Mouse (Mus musculus): ENCODE measurements around the gene Apol6. TPM values are rescaled to one million over a fixed set of nuclear protein-coding genes. Genes with fewer than 3 reads are reported as not detected.

Apol6 gene
- polyA plus RNA-seq, 1 experiment, result 0.06 TPM

DNA sequence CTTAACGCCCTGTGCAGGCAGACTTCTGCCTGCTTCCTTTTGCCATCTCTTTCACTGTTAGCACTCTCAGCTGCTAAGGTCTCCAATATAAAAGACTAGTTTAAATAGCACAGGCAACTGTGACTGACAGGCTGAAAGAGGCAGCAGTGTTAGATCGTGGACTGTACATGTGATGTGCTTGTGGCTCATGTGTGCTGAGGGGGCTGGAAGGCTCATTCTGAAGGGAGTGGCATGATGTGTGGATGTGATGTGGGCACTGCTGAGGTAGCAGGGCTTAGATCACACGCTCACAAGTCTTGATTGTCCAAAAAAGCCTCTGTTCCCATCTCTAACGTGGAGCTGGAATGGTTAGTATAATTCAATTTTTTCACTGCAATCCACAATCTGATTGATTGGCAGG is 46.9 kb downstream of the Apol6 start:
- Histone ChIP-seq H3K79me2 (ENCODE audit: control insufficient read depth, insufficient read depth) (peaks cover 25% of the 10 kb centered on the region), H3K4me3 (ENCODE audit: insufficient read depth, poor library complexity, severe bottlenecking) (no peak overlapping the region), H3K27me3 (ENCODE audit: control insufficient read depth, insufficient read depth, insufficient read length) (no peaks in the 10 kb centered on the region), H3ac (ENCODE audit: control insufficient read depth, insufficient read length, low read depth) (no peak overlapping the region), H3K79me3 (ENCODE audit: low read depth) (no peaks in the 10 kb centered on the region), H3K36me3 (ENCODE audit: control insufficient read depth, insufficient read depth) (peaks cover 93% of the 10 kb centered on the region)
- no peak for TF ChIP-seq USF1 (IDR thresholded peaks at IDR 0.05; ENCODE audit: low read depth)
- no peak for TF ChIP-seq CEBPB (IDR thresholded peaks at IDR 0.05; ENCODE audit: low read depth)
- TF ChIP-seq CTCF (IDR thresholded peaks at IDR 0.05; ENCODE audit: control insufficient read depth, insufficient read depth, insufficient read length), result no peak
- no peak for TF ChIP-seq MYOD1 (IDR thresholded peaks at IDR 0.05; ENCODE audit: control insufficient read depth, insufficient read length, low read depth)
- no peak for TF ChIP-seq FOSL1 (IDR thresholded peaks at IDR 0.05; ENCODE audit: insufficient read depth, low read length, poor library complexity, severe bottlenecking)

DNA sequence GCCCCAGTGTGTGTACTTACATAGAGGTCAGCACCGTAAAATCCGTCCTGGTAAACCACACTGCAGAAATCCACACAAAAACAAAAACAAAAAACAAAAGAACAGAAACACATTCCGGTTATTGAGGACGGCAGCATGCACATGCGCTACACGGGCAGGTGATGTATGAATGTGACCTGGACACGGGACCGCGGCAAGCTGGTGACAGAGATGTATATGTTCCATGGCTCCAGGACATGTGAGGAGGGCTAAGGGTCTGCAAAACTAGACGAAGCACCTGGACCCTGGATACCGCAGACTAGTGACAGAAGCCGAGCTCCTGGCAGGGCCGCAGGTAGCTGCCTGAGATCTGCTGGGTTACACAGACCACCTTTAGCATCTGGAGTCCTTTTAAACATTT is 49.9 kb downstream of the Apol6 start:
- H3K79me3 ChIP-seq (ENCODE audit: low read depth), result no peaks in the 10 kb centered on the region
- H3K27me3 ChIP-seq (ENCODE audit: control insufficient read depth, insufficient read depth, insufficient read length), result no peaks in the 10 kb centered on the region
- H3K4me3 ChIP-seq (ENCODE audit: insufficient read depth, poor library complexity, severe bottlenecking), result no peak overlapping the region
- TF ChIP-seq CEBPB (IDR thresholded peaks at IDR 0.05; ENCODE audit: low read depth) (no peak), MYOD1 (IDR thresholded peaks at IDR 0.05; ENCODE audit: control insufficient read depth, insufficient read length, low read depth) (no peak), FOSL1 (IDR thresholded peaks at IDR 0.05; ENCODE audit: insufficient read depth, low read length, poor library complexity, severe bottlenecking) (no peak), MAX (IDR thresholded peaks at IDR 0.05) (no peak), MYOG (IDR thresholded peaks at IDR 0.05; ENCODE audit: control insufficient read depth, extremely low read depth, insufficient read length) (no peak), USF1 (IDR thresholded peaks at IDR 0.05; ENCODE audit: low read depth) (no peak), CTCF (IDR thresholded peaks at IDR 0.05; ENCODE audit: control insufficient read depth, insufficient read depth, insufficient read length) (no peak)
- peaks cover 8% of the 10 kb centered on the region for H3K79me2 ChIP-seq (ENCODE audit: control insufficient read depth, insufficient read depth)
- peaks cover 98% of the 10 kb centered on the region for H3K36me3 ChIP-seq (ENCODE audit: control insufficient read depth, insufficient read depth)
- no peak overlapping the region for H3ac ChIP-seq (ENCODE audit: control insufficient read depth, insufficient read length, low read depth)

DNA sequence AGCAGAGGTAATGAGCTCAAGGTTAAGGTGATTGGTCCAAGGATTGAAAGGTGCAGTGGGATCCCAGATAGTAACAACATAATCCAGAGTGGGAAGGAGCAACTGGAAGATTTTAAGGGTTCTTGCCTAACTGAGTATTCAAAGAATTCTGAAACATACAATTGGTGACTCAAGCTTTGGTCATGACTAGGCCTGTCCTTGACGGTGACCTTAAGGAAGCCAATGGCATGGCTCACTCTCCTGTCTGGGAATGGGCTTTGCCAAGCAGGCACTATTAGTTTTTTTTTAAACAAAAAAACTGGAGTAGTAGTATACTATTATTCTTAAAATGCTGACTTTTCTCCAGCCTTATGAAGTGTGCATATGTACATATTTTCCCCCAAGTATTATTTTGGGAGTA is 50.7 kb downstream of the Apol6 start:
- Histone ChIP-seq H3ac (ENCODE audit: control insufficient read depth, insufficient read length, low read depth) (no peak overlapping the region), H3K79me3 (ENCODE audit: low read depth) (no peaks in the 10 kb centered on the region), H3K27me3 (ENCODE audit: control insufficient read depth, insufficient read depth, insufficient read length) (no peaks in the 10 kb centered on the region), H3K36me3 (ENCODE audit: control insufficient read depth, insufficient read depth) (peaks cover 99% of the 10 kb centered on the region), H3K79me2 (ENCODE audit: control insufficient read depth, insufficient read depth) (peaks cover 8% of the 10 kb centered on the region), H3K4me3 (ENCODE audit: insufficient read depth, poor library complexity, severe bottlenecking) (no peak overlapping the region)
- no peak for TF ChIP-seq FOSL1 (IDR thresholded peaks at IDR 0.05; ENCODE audit: insufficient read depth, low read length, poor library complexity, severe bottlenecking)
- peak; percentile 33 for TF ChIP-seq CEBPB (IDR thresholded peaks at IDR 0.05; ENCODE audit: low read depth)

DNA sequence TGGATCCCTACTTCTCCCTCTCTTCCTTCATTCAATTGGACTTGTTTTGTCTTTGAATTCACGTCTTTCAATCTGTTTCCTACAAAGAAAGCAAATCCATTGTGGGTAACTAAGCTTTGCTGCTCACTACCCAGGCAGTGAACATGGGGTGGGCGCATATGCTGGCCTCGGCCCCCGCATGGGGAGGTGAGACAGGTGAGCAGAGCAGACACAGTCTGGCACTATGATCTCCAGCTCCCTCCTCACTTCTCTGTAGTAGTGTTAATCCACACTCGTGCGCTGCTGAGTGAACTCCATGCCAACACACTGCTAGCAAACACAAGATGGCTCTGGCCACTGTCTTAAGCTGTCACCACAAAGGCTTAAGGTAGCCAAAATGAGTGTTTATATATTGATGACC is 52.8 kb downstream of the Apol6 start:
- no peak overlapping the region for H3ac ChIP-seq (ENCODE audit: control insufficient read depth, insufficient read length, low read depth)
- TF ChIP-seq MYOG (IDR thresholded peaks at IDR 0.05; ENCODE audit: control insufficient read depth, extremely low read depth, insufficient read length) (no peak), MAX (IDR thresholded peaks at IDR 0.05) (no peak), USF1 (IDR thresholded peaks at IDR 0.05; ENCODE audit: low read depth) (no peak), CEBPB (IDR thresholded peaks at IDR 0.05; ENCODE audit: low read depth) (no peak), MYOD1 (IDR thresholded peaks at IDR 0.05; ENCODE audit: control insufficient read depth, insufficient read length, low read depth) (no peak), FOSL1 (IDR thresholded peaks at IDR 0.05; ENCODE audit: insufficient read depth, low read length, poor library complexity, severe bottlenecking) (no peak), CTCF (IDR thresholded peaks at IDR 0.05; ENCODE audit: control insufficient read depth, insufficient read depth, insufficient read length) (no peak)
- H3K36me3 ChIP-seq (ENCODE audit: control insufficient read depth, insufficient read depth), result peaks cover 99% of the 10 kb centered on the region
- peaks cover 15% of the 10 kb centered on the region for H3K79me2 ChIP-seq (ENCODE audit: control insufficient read depth, insufficient read depth)
- no peak overlapping the region for H3K4me3 ChIP-seq (ENCODE audit: insufficient read depth, poor library complexity, severe bottlenecking)
- H3K27me3 ChIP-seq (ENCODE audit: control insufficient read depth, insufficient read depth, insufficient read length), result no peaks in the 10 kb centered on the region
- no peaks in the 10 kb centered on the region for H3K79me3 ChIP-seq (ENCODE audit: low read depth)

DNA sequence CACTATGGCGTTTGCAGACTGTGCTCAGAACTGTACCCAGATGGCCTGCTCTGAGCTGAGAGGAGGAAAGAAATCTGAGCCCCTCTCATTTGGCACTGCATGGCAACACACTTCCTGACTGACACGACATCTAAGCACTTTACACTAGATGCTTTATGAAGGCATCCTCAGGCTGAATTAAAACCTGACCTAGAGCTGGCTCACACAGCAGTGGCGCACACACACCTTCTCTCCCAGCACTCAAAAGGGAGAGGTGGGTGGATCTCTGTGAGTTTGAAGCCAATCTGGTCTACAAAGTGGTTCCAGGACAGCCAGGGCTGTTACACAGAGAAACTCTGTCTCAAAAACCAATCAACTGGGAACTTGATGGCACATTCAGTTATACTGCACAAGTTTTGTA is 55.2 kb downstream of the Apol6 start:
- Histone ChIP-seq H3K27me3 (ENCODE audit: control insufficient read depth, insufficient read depth, insufficient read length) (no peaks in the 10 kb centered on the region), H3ac (ENCODE audit: control insufficient read depth, insufficient read length, low read depth) (no peak overlapping the region), H3K36me3 (ENCODE audit: control insufficient read depth, insufficient read depth) (peaks cover 98% of the 10 kb centered on the region), H3K4me3 (ENCODE audit: insufficient read depth, poor library complexity, severe bottlenecking) (no peak overlapping the region), H3K79me3 (ENCODE audit: low read depth) (peaks cover under 1% of the 10 kb centered on the region), H3K79me2 (ENCODE audit: control insufficient read depth, insufficient read depth) (peaks cover 17% of the 10 kb centered on the region)
- no peak for TF ChIP-seq CTCF (IDR thresholded peaks at IDR 0.05; ENCODE audit: control insufficient read depth, insufficient read depth, insufficient read length)
- TF ChIP-seq USF1 (IDR thresholded peaks at IDR 0.05; ENCODE audit: low read depth), result no peak
- TF ChIP-seq FOSL1 (IDR thresholded peaks at IDR 0.05; ENCODE audit: insufficient read depth, low read length, poor library complexity, severe bottlenecking), result no peak
- no peak for TF ChIP-seq MYOD1 (IDR thresholded peaks at IDR 0.05; ENCODE audit: control insufficient read depth, insufficient read length, low read depth)
- no peak for TF ChIP-seq CEBPB (IDR thresholded peaks at IDR 0.05; ENCODE audit: low read depth)
- TF ChIP-seq MAX (IDR thresholded peaks at IDR 0.05), result no peak
- TF ChIP-seq MYOG (IDR thresholded peaks at IDR 0.05; ENCODE audit: control insufficient read depth, extremely low read depth, insufficient read length), result no peak

DNA sequence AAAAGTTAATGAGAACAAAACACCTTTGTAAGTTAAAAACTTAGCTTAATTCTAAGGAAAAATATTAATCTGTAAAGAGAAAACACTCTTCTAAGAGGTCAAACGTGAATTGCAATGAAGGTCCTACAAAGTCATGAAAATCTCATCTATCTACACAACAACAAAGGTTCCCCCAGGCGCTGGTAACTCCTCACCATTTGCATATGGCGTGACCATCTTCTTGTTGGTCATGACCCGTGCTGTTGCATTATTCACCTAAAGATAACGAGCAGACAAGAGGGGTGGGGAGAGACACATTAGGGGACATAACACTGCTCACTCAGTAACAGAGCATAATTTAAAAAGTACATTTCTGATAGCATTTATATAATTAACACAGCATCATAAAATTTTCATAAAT is 58.2 kb downstream of the Apol6 start:
- Histone ChIP-seq H3K27me3 (ENCODE audit: control insufficient read depth, insufficient read depth, insufficient read length) (no peaks in the 10 kb centered on the region), H3ac (ENCODE audit: control insufficient read depth, insufficient read length, low read depth) (no peak overlapping the region), H3K36me3 (ENCODE audit: control insufficient read depth, insufficient read depth) (peaks cover 98% of the 10 kb centered on the region), H3K79me3 (ENCODE audit: low read depth) (peaks cover 4% of the 10 kb centered on the region), H3K79me2 (ENCODE audit: control insufficient read depth, insufficient read depth) (peaks cover 45% of the 10 kb centered on the region), H3K4me3 (ENCODE audit: insufficient read depth, poor library complexity, severe bottlenecking) (no peak overlapping the region)
- no peak for TF ChIP-seq MYOD1 (IDR thresholded peaks at IDR 0.05; ENCODE audit: control insufficient read depth, insufficient read length, low read depth)
- no peak for TF ChIP-seq MYOG (IDR thresholded peaks at IDR 0.05; ENCODE audit: control insufficient read depth, extremely low read depth, insufficient read length)

All from C2C12 (cell line).